24 mouse cellular contexts compared by ENCODE assay signal in genomic region chr6:135236576-135236975, GRCm38 (mm10). TPM values are rescaled to one million over a fixed set of nuclear protein-coding genes. Genes with fewer than 3 reads are reported as not detected.
DNase-seq lines count a peak whose midpoint lies in the region; ATAC-seq and TF ChIP-seq lines count a peak whose summit lies in the region.
"Had no signal": no experiment of that assay in that cellular context is flagged by ENCODE, and none has a peak within 500 bp of the region (broad histone marks: within the 10 kb centered on the region; RNA-seq: fewer than 3 reads in every experiment).

No protein-coding gene starts in this region.

- peaks cover 2% of the 10 kb centered on the region; the same call in 1 of the 2 replicates for H3K4me1 ChIP-seq in heart, adult 2 months (ENCODE audit: control insufficient read depth, insufficient read depth, low read length)
- peaks cover 17% of the 10 kb centered on the region for H3K4me1 ChIP-seq in heart, embryonic 11.5 days (ENCODE audit: control insufficient read depth, insufficient read depth, low read length)
- H3K4me1 ChIP-seq in midbrain, postnatal 0 days (ENCODE audit: insufficient read depth, low read length): no peaks in the 10 kb centered on the region
- H3K4me1 ChIP-seq in midbrain, embryonic 15.5 days: no peaks in the 10 kb centered on the region
- H3K4me1 ChIP-seq in stomach, postnatal 0 days (replicated peaks; ENCODE audit: control insufficient read depth, insufficient read depth): no peaks in the 10 kb centered on the region
- H3K4me1 ChIP-seq: forebrain, embryonic 12.5 days; hindbrain, embryonic 15.5 days; intestine, embryonic 15.5 days; neural tube, embryonic 15.5 days; stomach, embryonic 15.5 days had no signal

- TF ChIP-seq EP300 in heart, adult 2 months (IDR thresholded peaks at IDR 0.05; ENCODE audit: insufficient read depth, low read depth, low read length): no peak
- TF ChIP-seq EP300 in stomach, postnatal 0 days (optimal IDR thresholded peaks at IDR 0.05): no peak

- no peak overlapping the region for H3K27ac ChIP-seq in heart, adult 2 months
- H3K27ac ChIP-seq in heart, embryonic 11.5 days (ENCODE audit: low read depth, low read length): no peak overlapping the region
- no peak overlapping the region for H3K27ac ChIP-seq in left cerebral cortex, adult 2 months
- no peak overlapping the region for H3K27ac ChIP-seq in midbrain, postnatal 0 days (ENCODE audit: low read depth, low read length)
- H3K27ac ChIP-seq in midbrain, embryonic 15.5 days: no peak overlapping the region
- H3K27ac ChIP-seq in stomach, postnatal 0 days (replicated peaks): no peak overlapping the region
- H3K27ac ChIP-seq: embryonic facial prominence, embryonic 12.5 days; forebrain, embryonic 12.5 days; gastrocnemius, adult 2 months; hindbrain, embryonic 15.5 days; intestine, embryonic 15.5 days; macrophage; neural tube, embryonic 15.5 days; stomach, embryonic 15.5 days had no signal

- ATAC-seq in heart, embryonic 11.5 days (replicated peaks; ENCODE audit: insufficient number of reproducible peaks, low FRiP score, low TSS enrichment): no peak
- ATAC-seq in midbrain, postnatal 0 days (ENCODE audit: low FRiP score): no peak
- no peak for ATAC-seq in midbrain, embryonic 15.5 days (replicated peaks)
- ATAC-seq in stomach, postnatal 0 days (ENCODE audit: low FRiP score, low TSS enrichment): no peak

- no peaks in the 10 kb centered on the region for H3K36me3 ChIP-seq in heart, adult 2 months (ENCODE audit: control insufficient read depth, insufficient read depth, low read length)
- no peaks in the 10 kb centered on the region for H3K36me3 ChIP-seq in heart, embryonic 11.5 days (ENCODE audit: control insufficient read depth, insufficient read depth, low read length)
- peaks cover 39% of the 10 kb centered on the region for H3K36me3 ChIP-seq in midbrain, postnatal 0 days (ENCODE audit: insufficient read depth, low read length)
- H3K36me3 ChIP-seq in midbrain, embryonic 15.5 days (replicated peaks): peaks cover 4% of the 10 kb centered on the region; the same call in 1 of the 2 replicates
- peaks cover 3% of the 10 kb centered on the region; the same call in 1 of the 2 replicates for H3K36me3 ChIP-seq in stomach, postnatal 0 days (ENCODE audit: control insufficient read depth, insufficient read depth, low read length)

- no peak for DNase-seq in heart, adult 2 months
- DNase-seq in left cerebral cortex, adult 2 months (ENCODE audit: extremely low spot score in 1 of 2, low spot score in 2 of 2): no peak
- DNase-seq in left cerebral cortex, adult 18-20 months (ENCODE audit: low spot score in 2 of 2): no peak
- DNase-seq in midbrain, postnatal 0 days (ENCODE audit: low spot score): no peak
- DNase-seq in stomach, postnatal 0 days (ENCODE audit: low spot score): no peak
- no peak for DNase-seq in left cerebral cortex, postnatal 25 days (ENCODE audit: low spot score in 2 of 2)
- DNase-seq: adrenal gland, postnatal 10 days; cerebellum, adult 9-11 months; gastrocnemius, adult 2 months; right cerebral cortex, adult 18-20 months; right cerebral cortex, postnatal 4 days had no signal

- peak; percentile 29 for TF ChIP-seq CTCF in heart, adult 2 months (IDR thresholded peaks at IDR 0.05)
- peak; percentile 10; the same call in 1 of the 2 replicates for TF ChIP-seq CTCF in left cerebral cortex, adult 2 months (IDR thresholded peaks at IDR 0.05)
- peak; percentile 49 for TF ChIP-seq CTCF in midbrain, postnatal 0 days (IDR thresholded peaks at IDR 0.05)
- TF ChIP-seq CTCF in stomach, postnatal 0 days (IDR thresholded peaks at IDR 0.05; ENCODE audit: low read depth): peak; percentile 59

- H3K4me3 ChIP-seq in heart, adult 2 months: no peak overlapping the region
- H3K4me3 ChIP-seq in heart, embryonic 11.5 days (ENCODE audit: low read depth, low read length): no peak overlapping the region
- no peak overlapping the region for H3K4me3 ChIP-seq in left cerebral cortex, adult 2 months
- H3K4me3 ChIP-seq in midbrain, postnatal 0 days (ENCODE audit: low read depth, low read length): no peak overlapping the region
- no peak overlapping the region for H3K4me3 ChIP-seq in midbrain, embryonic 15.5 days
- no peak overlapping the region for H3K4me3 ChIP-seq in stomach, postnatal 0 days (ENCODE audit: low read depth, low read length)
- H3K4me3 ChIP-seq: embryonic facial prominence, embryonic 12.5 days; forebrain, embryonic 12.5 days; gastrocnemius, adult 2 months; hindbrain, embryonic 15.5 days; intestine, embryonic 15.5 days; midbrain, embryonic 10.5 days; neural tube, embryonic 15.5 days; stomach, embryonic 15.5 days had no signal

- TF ChIP-seq POLR2A in heart, adult 2 months (IDR thresholded peaks at IDR 0.05; ENCODE audit: insufficient read depth, low read depth, low read length): no peak

- H3K9me3 ChIP-seq in heart, embryonic 11.5 days (replicated peaks; ENCODE audit: control insufficient read depth, low read length): no peaks in the 10 kb centered on the region
- no peaks in the 10 kb centered on the region for H3K9me3 ChIP-seq in midbrain, postnatal 0 days (ENCODE audit: low read length)
- no peaks in the 10 kb centered on the region for H3K9me3 ChIP-seq in midbrain, embryonic 15.5 days
- H3K9me3 ChIP-seq in stomach, postnatal 0 days (ENCODE audit: control insufficient read depth, low read length): no peaks in the 10 kb centered on the region
- H3K9me3 ChIP-seq: embryonic facial prominence, embryonic 12.5 days; forebrain, embryonic 12.5 days; hindbrain, embryonic 15.5 days; intestine, embryonic 15.5 days; midbrain, embryonic 10.5 days; neural tube, embryonic 15.5 days; stomach, embryonic 15.5 days had no signal

- WGBS in heart, adult 2 months: 91% methylated on average over 3 of the region's 3 CpGs
- 84% methylated on average over 3 of the region's 3 CpGs for WGBS in heart, embryonic 11.5 days (ENCODE audit: insufficient replicate concordance)
- 92% methylated on average over 3 of the region's 3 CpGs for WGBS in midbrain, postnatal 0 days
- WGBS in midbrain, embryonic 15.5 days: 95% methylated on average over 3 of the region's 3 CpGs
- WGBS in stomach, postnatal 0 days: 84% methylated on average over 3 of the region's 3 CpGs

- intact Hi-C loops in heart, adult 2 months (cut with DNase I): loop anchor here (2.0 kb wide), 1 partner anchor 88 kb away; no protein-coding TSS in a partner anchor
- intact Hi-C loops in left cerebral cortex, adult 2 months (cut with DNase I): no loop called here
- intact Hi-C loops in left cerebral cortex, postnatal 25 days (cut with DNase I): no loop called here

- H3K79me2 ChIP-seq in heart, adult 2 months (replicated peaks; ENCODE audit: control insufficient read depth, insufficient read depth, low read length): no peaks in the 10 kb centered on the region

- no peak overlapping the region for H3K4me2 ChIP-seq in heart, embryonic 11.5 days
- H3K4me2 ChIP-seq in midbrain, postnatal 0 days (ENCODE audit: low read depth, low read length, poor library complexity, severe bottlenecking): no peak overlapping the region
- H3K4me2 ChIP-seq in midbrain, embryonic 15.5 days: no peak overlapping the region
- H3K4me2 ChIP-seq in stomach, postnatal 0 days (replicated peaks; ENCODE audit: low read depth): no peak overlapping the region
- H3K4me2 ChIP-seq: embryonic facial prominence, embryonic 12.5 days; forebrain, embryonic 12.5 days; hindbrain, embryonic 15.5 days; intestine, embryonic 15.5 days; neural tube, embryonic 15.5 days; stomach, embryonic 15.5 days had no signal

- no peak overlapping the region for H3K9ac ChIP-seq in heart, adult 2 months (ENCODE audit: low read depth, low read length)
- H3K9ac ChIP-seq in heart, embryonic 11.5 days (ENCODE audit: low read depth, low read length): no peak overlapping the region
- no peak overlapping the region for H3K9ac ChIP-seq in midbrain, postnatal 0 days (replicated peaks; ENCODE audit: low read length, poor library complexity, severe bottlenecking)
- no peak overlapping the region for H3K9ac ChIP-seq in midbrain, embryonic 15.5 days
- no peak overlapping the region for H3K9ac ChIP-seq in stomach, postnatal 0 days (ENCODE audit: low read length)
- H3K9ac ChIP-seq: embryonic facial prominence, embryonic 12.5 days; forebrain, embryonic 12.5 days; hindbrain, embryonic 15.5 days; intestine, embryonic 15.5 days; neural tube, embryonic 15.5 days; stomach, embryonic 15.5 days had no signal

- no peaks in the 10 kb centered on the region for H3K27me3 ChIP-seq in heart, adult 2 months (ENCODE audit: control insufficient read depth, insufficient read depth, low read length)
- no peaks in the 10 kb centered on the region for H3K27me3 ChIP-seq in heart, embryonic 11.5 days (ENCODE audit: control insufficient read depth, insufficient read depth, low read length)
- H3K27me3 ChIP-seq in midbrain, postnatal 0 days (ENCODE audit: insufficient read depth, low read length): no peaks in the 10 kb centered on the region
- H3K27me3 ChIP-seq in midbrain, embryonic 15.5 days (replicated peaks): no peaks in the 10 kb centered on the region
- no peaks in the 10 kb centered on the region for H3K27me3 ChIP-seq in stomach, postnatal 0 days (ENCODE audit: control insufficient read depth, insufficient read depth, low read length)
- H3K27me3 ChIP-seq: embryonic facial prominence, embryonic 12.5 days; forebrain, embryonic 12.5 days; hindbrain, embryonic 15.5 days; intestine, embryonic 15.5 days; neural tube, embryonic 15.5 days; stomach, embryonic 15.5 days had no signal

RNA-seq across cellular contexts. Expression of gene Gsg1, which starts 17.6 kb away (rescaled TPM):
- under 1 TPM; 0.34 to 0.68 TPM for total RNA-seq in heart, adult 2 months (2021)
- 2.7 and 3.0 TPM in 2 replicates for polyA plus RNA-seq in heart, adult 2 months (2012; rRNA removed)
- polyA plus RNA-seq in heart, embryonic 11.5 days (2014; fragmentation: Nextera tagmentation; extraction: Ambion mirVana): 1.0 and 1.1 TPM in 2 replicates
- total RNA-seq in left cerebral cortex, adult 2 months (2021): not detected
- total RNA-seq in left cerebral cortex, adult 18-20 months (2021): not detected
- total RNA-seq in midbrain, postnatal 0 days (2014; rRNA removed): 0.99 and 2.6 TPM in 2 replicates
- 0.17 and 0.37 TPM in 2 replicates for polyA plus RNA-seq in midbrain, postnatal 0 days (2015; fragmentation: Nextera tagmentation; extraction: Ambion mirVana)
- polyA plus RNA-seq in midbrain, embryonic 15.5 days (2015; fragmentation: Nextera tagmentation; extraction: Ambion mirVana): 0.19 TPM in 1 of 2 replicates, not detected in the other
- polyA plus RNA-seq in stomach, postnatal 0 days (2015; fragmentation: Nextera tagmentation; extraction: Ambion mirVana): 0.50 and 0.80 TPM in 2 replicates
- total RNA-seq in left cerebral cortex, postnatal 25 days (2021): not detected
- total RNA-seq: adrenal gland, postnatal 10 days; G1E; gastrocnemius, adult 2 months; layer of hippocampus, postnatal 25 days; left cerebral cortex, postnatal 36 days had no signal
- polyA plus RNA-seq: G1E; hindbrain, embryonic 15.5 days had no signal

RNA-seq across cellular contexts. Expression of gene Hebp1, which starts 38.8 kb away (rescaled TPM):
- total RNA-seq in heart, adult 2 months (2021): 10 to 100 TPM; 46.6 to 57.8 TPM
- polyA plus RNA-seq in heart, adult 2 months (2012; rRNA removed): 11.3 and 14.1 TPM in 2 replicates
- polyA plus RNA-seq in heart, embryonic 11.5 days (2014; fragmentation: Nextera tagmentation; extraction: Ambion mirVana): 7.2 and 15.2 TPM in 2 replicates
- total RNA-seq in left cerebral cortex, adult 2 months (2021): 10 to 100 TPM; 45.3 to 46.9 TPM
- total RNA-seq in left cerebral cortex, adult 18-20 months (2021): 10 to 100 TPM; 52.6 to 57.5 TPM
- total RNA-seq in midbrain, postnatal 0 days (2014; rRNA removed): 8.9 and 10.6 TPM in 2 replicates
- 8.7 and 9.2 TPM in 2 replicates for polyA plus RNA-seq in midbrain, postnatal 0 days (2015; fragmentation: Nextera tagmentation; extraction: Ambion mirVana)
- polyA plus RNA-seq in midbrain, embryonic 15.5 days (2015; fragmentation: Nextera tagmentation; extraction: Ambion mirVana): 4.7 and 6.1 TPM in 2 replicates
- polyA plus RNA-seq in stomach, postnatal 0 days (2015; fragmentation: Nextera tagmentation; extraction: Ambion mirVana): 33.7 and 42.3 TPM in 2 replicates
- 10 to 100 TPM; 42.6 to 43.9 TPM for total RNA-seq in left cerebral cortex, postnatal 25 days (2021)

RNA-seq across cellular contexts. Expression of gene Fam234b, which starts 38.8 kb away (rescaled TPM):
- 1 to 10 TPM; 6.4 to 9.5 TPM for total RNA-seq in heart, adult 2 months (2021)
- 5.8 TPM in 2 replicates for polyA plus RNA-seq in heart, adult 2 months (2012; rRNA removed)
- 11.2 and 11.3 TPM in 2 replicates for polyA plus RNA-seq in heart, embryonic 11.5 days (2014; fragmentation: Nextera tagmentation; extraction: Ambion mirVana)
- total RNA-seq in left cerebral cortex, adult 2 months (2021): 100 to 1,000 TPM; 167 to 178 TPM
- 100 to 1,000 TPM; 183 to 192 TPM for total RNA-seq in left cerebral cortex, adult 18-20 months (2021)
- total RNA-seq in midbrain, postnatal 0 days (2014; rRNA removed): 90.5 and 106 TPM in 2 replicates
- polyA plus RNA-seq in midbrain, postnatal 0 days (2015; fragmentation: Nextera tagmentation; extraction: Ambion mirVana): 114 and 119 TPM in 2 replicates
- polyA plus RNA-seq in midbrain, embryonic 15.5 days (2015; fragmentation: Nextera tagmentation; extraction: Ambion mirVana): 110 and 117 TPM in 2 replicates
- 12.4 and 13.3 TPM in 2 replicates for polyA plus RNA-seq in stomach, postnatal 0 days (2015; fragmentation: Nextera tagmentation; extraction: Ambion mirVana)
- 100 to 1,000 TPM; 143 to 147 TPM for total RNA-seq in left cerebral cortex, postnatal 25 days (2021)
